Mouse (Mus musculus) thymus, adult 18-20 months (tissue): ENCODE results near the gene Smad3.

Source experiments
- DNase-seq, 2 experiments: peaks; one replicate each; pipeline ENCODE4 v3.0.0; 2022; ENCODE audit warnings: mixed read lengths in 2 of 2

Gene Smad3

DNA sequence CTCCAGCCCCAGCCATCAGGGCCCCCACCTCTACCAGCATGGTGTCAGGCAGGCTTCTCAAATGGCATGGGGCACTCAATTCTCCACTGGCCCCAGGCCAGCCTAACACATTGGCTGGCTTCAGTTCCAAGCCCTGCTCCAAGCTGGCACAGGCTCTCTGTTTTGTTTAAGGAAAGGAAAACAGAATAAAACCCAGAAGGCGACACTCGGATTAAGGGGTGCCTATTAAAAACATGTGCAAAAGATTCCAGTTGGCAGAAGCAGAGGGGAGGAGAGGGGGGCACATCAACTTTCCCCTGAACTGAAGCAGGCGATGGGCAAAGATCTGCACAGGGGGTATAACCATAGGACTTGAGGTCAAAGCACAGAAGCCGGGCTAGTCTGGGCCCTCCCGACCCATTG, 98.8 kb downstream of the Smad3 start:
- no peak for DNase-seq

DNA sequence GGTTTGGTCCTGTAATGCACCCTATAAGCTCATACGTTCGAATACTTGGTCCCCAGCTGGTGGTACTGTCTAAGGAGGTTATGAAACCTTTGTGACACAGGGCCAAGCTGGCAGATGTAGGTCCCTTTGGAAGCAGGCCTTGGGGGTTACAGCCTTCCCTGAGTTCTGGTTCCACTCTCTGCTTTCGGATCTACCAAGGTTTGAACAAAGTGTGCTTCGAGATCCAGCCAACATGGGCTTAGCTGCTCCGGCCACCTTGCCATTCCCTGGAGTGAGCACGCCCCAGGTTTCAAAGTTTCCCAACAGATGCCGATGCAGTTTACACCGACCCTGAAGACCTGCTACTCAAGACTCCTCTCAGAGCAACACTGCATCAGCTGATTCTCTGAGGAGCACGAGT, 99.4 kb downstream of the Smad3 start:
- no peak for DNase-seq

DNA sequence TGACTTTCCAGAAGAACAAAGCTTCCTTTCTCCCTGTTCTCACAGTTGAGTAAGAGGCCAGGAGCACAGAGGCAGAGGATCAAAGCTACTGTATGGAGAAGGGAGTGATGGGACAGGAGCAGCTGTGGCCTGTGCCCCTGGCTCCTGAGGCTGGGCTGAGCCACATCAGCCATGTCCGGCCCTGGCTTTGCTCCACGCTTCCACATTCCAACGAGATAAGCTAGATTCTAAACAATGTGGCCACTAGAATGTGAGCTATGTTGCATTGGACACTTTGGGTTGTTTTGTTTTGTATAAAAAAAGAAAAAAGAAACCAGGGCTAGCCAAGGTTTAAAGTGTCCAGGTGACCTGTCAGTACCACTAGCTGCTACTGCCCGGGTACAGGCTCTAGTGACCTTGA, 100.6 kb downstream of the Smad3 start:
- DNase-seq, result no peak

DNA sequence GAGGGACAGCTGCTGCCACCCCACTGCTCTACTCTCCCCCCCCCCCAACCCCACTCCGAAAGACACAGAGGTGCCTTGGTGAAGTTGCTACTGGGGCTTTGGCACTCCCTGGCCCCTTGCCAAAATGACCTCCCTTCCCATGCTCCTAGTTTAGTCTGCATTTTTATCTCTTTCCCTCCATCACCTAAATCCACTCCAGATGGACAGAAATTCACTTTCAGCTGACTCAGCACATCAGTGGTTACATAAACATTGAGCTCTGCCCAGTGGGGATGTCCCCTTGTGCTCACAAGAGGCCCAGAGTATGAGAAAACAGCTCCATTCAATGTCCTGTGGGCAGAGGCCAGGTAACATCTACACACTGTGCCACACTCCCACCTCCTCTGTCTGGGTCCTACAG, 102.7 kb downstream of the Smad3 start:
- DNase-seq, result no peak

DNA sequence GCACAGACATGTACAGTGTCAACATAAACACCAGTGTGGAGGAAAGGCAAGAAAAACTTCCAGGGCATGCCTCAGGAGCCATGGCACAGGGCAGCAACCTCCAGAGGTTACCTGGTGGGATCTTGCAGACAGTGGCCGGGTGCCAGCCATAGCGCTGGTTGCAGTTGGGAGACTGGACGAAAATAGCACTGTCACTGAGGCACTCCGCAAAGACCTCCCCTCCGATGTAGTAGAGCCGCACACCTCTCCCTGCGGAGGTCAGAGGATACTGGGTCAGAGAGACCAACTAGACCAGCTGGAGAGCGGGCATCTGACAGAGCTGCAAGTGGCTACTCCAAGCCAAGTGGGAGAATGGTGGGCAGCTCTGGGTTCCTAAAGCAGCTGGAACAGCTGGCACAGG, 103.2 kb downstream of the Smad3 start:
- DNase-seq, result no peak

DNA sequence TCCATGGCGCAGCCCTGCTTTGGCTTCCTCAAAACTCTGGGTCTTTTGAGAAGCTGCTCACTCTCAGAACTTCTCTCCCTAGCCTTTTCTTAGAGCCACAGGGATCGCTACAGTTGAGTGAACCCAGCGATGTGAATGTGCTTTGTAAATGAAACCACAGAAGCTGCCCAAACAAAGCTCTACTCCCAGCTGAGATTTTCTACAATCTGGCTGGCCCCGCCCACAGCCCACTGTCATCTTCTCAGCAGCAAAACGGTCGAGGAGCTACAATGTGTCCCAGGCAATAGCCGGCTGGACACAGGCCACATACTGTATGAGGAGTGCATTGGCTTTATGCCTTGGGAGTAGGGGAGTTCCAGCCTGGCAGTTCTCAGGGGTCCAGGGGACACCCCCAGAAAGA, 104.1 kb downstream of the Smad3 start:
- DNase-seq, result no peak

DNA sequence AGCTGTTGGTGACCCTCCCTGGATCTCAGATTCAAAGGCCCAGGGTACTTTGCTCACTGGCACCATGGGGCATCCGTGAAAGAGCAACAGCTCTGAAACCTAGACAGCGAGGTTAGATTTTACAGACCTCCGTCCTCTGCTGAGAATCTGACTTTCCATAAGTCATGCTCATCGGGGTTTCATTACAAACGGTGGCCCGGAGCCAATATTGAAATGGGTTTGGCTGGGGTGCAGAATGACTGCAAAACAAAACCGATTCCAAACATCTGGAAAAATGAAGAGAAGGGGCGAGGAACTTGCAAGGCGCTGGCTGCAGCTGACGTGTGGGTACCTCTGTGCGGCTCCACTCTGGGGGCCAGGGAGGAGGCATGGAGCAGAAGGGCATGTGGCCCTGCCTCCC, 106.2 kb downstream of the Smad3 start:
- DNase-seq, result no peak

DNA sequence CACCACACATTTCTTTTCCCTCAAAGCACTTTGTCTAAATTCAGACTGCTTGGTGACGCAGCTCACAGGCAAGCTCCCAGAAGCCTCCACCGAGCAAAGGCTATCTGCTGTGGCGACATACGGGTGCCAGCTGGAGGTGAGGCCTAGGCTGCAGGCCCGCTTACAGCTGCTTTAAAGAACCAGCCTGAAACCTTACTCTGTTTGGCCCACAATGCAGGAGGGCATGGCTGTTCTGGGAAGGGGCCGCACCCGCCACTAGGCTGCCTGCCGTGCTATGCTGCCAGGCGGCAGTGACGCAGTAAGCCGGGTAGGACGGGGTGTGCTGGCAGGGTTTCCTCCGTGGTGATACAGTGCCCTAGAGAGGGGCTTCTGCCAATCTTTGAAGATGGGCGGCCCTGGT, 106.9 kb downstream of the Smad3 start:
- no peak for DNase-seq

DNA sequence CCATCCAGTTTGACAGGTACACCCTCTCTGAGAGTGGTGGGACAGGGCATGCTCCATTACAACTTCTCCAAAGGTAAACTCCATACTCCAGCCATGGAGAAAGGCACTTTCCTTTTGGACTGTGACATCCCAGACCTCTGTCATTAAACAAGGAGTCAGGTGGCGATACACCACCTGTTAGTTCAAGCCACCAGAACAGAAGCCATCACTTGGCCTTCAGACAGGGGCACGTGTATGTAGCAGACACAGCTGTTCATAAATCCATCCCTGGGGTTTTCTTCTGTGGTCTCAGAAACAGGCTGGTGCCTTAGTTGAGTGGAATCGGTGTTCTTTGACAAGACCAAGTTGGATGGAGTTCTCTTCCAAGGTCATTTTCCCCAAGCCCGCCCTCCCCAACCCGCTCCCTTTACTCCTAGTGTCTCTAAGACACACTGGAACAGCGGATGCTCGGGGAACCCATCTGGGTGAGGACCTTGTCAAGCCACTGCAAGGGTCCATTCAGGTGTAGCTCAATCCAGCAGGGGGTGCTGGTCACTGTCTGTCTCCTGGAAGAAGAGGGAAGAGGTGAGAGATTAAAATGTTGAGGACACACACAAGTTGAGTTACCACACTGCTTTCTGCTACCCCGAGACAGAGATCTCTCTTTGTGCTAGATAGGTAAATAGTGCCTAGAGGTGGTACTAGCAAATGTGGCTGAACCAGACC, 107.8 kb downstream of the Smad3 start:
- peak in 1 of 2 experiments; percentile 35 for DNase-seq

DNA sequence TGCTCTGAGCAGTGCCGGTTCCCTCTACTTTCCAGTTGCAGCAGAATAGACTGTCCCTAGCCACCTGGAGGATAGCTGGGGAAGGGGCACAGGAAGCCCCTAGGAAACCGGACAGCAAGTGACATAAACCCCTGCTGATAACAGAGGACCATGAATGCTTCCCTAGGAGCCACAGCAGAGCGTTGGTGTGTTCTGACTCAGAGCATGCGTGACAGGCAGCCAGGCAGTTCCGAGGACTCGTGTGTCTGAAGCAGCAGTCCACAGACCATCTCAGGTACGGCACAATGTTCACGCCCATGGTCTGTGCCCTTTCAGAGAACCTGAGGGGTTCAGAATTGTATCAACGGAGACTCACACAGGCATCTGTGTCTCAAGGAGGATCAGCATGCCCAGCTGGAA, 109.3 kb downstream of the Smad3 start:
- no peak for DNase-seq

DNA sequence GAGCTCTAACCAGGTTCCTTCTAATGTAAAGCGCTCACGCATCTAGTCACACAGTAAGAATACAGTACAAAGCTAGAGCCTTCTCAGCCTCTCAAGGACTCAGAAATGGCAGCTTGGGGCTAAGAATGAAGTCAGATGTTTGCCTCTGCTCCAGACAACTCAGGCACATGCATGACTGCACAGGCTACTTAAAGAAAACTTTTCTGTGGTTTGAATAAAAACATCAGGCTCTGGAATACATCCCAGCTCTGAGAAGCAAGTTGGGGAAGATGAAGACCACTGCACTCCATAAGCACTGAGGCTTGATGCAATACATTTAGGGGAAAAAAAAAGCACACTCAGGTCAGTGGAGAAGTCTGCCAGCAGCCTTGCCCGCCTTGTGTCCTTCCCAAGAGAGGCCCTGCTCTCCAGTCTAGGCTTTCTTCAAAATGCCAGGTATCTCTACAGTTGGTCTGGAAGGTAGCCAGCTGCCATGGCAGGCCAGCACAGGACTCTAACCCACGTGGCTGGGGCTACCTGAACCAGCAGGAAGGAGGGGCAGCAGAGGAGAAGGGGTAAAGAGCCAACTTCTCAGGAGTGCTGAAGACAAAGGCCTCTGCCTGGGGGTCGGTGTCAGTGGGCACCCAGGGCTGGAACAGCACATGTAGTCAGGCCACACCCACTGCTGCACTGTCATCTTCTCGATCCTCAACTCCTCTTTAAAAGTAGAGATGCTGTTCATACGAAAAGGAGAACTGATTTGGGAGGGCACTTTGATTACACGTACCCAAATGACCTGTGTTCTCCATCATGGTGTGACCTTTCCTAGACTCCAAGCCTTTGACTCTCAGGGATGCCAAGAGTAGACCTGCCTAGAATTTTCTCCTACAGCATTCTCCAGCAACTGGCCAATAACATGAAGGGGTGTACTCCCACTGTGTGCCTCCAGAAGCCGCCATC, 109.9 kb downstream of the Smad3 start:
- no peak for DNase-seq

DNA sequence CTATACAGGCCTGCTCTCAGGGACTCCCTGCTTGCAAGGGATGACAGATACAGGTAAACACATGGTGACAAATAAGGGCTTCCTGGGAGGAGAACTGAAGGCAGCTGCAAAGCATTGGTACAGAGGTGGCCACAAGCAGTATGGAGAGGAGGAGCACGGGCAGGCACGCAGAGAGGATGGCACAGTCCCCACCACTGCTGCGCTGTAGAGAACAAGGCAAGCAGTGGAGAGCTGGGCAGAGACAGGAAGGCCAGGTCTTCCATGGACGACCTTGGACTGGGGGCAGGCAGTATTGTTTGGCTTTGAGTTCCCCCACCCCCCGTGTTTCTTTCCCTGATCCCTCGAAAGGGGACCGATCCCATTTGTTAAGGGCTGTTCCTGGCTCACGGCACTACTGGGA, 112.7 kb downstream of the Smad3 start:
- DNase-seq, result no peak

DNA sequence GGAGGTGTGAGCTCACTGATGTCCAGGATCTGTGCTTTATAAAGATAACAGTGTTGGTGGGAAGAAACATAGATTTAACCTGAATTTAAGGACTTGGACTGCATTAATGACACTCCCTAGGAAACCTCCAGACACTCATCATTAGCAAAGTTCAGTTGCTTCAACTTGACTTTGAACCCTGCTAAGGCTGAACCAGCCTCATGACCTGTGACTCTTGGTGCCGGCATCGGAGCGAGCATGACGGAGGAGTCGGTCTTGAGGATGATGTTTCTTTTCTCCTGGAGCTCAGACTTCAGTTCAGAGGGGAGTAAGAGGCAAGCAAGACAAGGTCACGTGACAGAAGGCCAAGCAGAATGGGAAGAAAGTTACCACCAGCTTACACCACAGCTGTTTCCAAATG, 113.8 kb downstream of the Smad3 start:
- no peak for DNase-seq

DNA sequence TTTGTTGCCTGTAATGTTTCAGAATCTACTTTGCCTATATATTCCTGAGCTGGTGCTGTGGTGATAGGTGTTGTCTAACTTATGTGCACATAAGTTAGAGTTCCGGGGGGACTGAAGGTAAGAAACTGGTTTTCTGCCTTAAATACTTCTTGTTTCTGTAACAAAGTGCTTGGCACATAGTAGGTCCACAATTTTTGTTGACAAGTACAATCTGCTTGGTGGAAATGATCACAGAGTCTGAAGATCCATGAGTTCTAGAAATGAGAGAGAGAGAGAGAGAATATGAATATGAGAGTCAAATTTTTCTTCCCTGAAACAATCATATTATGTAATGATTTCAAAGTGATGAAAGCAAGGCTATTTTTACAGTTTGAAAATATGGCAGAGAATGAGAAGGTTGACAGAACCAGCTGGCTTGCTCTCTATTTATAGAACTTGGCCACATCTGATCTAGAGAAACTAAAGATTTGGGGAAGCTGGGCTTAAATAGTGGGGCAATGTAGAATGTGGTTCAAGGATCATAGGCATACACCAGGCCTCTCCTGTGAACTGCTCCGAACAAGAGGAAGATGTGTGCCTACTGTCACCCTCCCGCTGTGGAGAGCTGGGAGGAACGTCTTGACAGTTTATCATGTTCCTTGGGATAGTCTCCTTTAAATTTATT, 115.7 kb downstream of the Smad3 start:
- DNase-seq, result no peak

DNA sequence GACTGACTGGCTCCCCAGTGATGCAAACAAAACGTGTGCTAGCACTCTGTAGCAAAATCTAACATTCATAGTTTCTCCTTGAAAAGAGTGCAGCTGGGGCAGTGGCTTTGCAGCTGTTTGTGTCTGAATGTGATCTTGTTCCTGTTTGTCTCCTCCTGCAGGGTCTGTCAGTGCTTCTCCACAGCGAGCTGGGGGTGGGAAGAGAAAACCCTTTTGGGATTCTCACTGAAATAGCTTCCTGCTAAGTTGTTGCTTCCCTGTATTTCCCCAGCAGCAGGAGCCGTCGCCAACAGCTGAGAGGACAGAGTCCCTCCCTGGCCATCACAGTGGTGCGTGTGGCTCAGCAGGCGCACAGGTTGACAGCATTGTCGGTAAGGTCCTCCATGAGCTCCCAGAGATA, 121.7 kb downstream of the Smad3 start:
- no peak for DNase-seq

DNA sequence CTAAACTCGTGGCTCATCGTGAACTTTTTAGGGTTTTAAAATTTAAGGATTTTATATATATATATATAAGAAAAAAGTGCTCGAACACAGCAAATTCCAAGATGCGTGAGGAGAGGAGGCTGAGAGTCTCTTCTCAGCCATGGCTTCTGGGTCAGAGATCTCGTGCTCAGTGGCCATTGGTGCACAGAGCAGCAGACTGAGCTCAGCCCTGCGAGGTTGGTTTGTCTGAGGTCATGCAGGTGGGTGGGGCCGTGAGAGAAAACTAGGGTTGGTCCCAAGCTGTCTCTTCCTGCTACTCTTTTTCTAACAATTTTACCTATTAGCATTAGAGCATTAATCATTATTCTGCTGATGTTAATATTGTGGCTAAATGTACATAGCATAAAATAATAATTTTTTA, 124.5 kb downstream of the Smad3 start:
- no peak for DNase-seq

DNA sequence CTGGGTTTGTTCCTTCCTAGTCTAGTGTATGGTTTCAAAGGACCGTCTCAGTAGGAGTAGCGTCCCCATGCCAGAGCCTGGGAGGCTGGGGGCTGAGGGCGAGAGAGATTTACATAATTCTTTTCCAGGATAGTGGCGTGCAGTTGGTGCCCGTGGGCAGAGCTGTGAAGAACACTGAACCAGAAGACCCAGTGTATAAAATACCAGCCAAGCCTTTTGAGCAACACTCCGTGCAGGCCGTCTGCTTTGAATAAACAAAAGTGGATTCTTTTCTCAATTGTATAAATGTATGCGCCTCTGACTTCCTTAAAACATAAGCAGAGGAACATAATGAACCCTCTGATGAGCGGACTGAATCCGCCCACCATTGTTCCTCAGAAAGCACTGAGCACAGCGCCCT, 124.9 kb downstream of the Smad3 start:
- DNase-seq, result no peak

DNA sequence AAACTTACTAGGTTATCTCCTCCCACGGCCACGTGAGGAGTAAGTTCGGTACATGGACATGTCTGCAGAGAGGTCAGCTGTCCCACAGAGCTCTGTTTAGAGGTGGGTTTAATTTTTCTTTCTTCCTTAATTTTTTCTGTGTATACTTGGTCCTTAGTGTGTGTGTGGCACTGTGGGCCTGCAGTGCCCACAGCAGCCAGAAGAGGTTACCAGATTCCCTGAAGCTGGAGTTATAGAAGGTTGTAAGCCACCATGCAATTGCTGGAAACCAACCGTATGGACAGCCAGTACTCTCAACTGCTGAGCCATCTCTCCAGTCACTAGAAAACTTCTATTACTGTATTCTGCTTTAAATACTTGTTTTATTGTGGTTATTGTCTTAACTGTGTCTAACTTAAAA, 125.7 kb downstream of the Smad3 start:
- DNase-seq, result no peak

DNA sequence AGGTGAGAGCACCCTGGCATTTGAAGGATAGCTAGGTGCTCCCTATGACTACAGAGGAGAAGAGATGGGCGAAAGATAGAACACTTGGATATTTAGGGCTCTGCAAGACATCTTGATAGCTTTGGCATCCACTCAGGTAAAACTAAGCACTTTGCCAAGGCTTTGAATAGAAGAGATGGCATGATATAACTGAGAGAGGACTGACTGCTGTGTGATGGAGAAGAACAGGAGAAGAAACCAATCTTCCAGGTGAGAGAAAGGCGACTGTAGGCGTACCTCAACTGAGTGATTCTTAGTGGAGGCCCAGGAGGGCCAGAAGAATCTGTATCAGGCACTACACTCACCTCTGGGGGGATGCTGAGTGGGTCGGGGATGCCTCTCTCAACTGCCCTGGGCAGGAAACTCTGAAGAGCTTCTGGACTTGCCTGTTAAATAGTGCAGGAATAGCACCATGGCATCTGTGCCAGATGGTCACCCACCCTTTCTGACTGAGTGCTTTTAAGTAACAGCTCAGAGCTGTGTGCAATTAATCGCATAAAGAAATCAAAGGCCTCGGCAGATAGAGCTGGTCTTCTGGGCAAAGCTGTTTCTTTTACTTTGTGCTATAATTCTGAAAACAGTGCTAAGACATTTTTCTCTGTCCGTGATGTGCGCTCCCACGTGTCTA, 132.6 kb downstream of the Smad3 start:
- no peak for DNase-seq

DNA sequence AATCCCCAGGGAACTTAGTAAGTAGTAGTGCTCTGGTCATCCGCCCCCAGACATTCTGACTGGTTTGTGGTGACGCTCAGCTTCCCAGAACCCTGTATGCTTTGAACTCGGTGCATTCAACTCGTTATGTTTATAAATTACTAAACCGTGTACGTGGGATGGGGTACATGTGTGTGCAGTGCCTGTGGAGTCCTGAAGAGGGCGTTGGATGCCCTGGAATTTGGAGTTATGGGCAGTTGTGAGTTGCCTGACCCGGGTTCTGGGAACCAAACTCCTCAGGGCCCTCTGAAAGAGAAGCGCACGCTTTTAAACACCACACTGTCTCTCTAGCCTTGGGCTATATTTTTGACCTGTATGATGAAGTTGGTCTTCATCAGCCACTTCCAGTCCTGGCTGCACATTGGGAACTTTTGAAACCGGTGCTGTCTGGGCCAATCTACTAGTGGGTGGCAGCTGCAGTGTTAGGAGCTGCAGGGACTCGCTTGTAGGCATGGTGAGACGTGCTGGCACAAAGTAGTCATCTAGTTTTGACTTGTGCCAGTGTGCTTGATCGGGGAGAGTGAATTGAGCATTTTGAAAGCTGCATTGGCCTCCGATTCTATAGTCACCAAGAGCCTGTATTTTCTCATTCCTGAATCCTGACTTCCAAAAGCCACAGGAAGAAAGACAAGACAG, 133.8 kb downstream of the Smad3 start:
- no peak for DNase-seq

DNA sequence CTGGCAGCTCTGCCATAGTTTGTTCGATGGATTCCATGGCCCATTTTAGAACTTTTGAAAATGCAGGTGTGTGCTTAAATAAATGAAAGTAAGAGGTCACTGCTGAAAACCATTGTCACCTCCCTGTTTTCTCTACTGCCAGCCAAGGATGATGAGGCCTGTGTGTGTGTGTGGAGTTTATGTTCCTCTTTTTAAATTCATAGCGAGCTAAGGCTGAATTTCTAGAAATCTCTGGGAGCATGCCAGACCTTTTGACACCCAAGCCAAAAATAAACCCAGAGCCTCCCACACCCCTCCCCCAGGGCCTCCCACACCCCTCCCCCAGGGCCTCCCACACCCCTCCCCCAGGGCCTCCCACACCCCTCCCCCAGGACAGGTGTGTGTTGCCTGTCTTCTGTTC, 139.8 kb downstream of the Smad3 start:
- DNase-seq, result no peak
